Mouse (Mus musculus): ENCODE data around the gene Cd81.

DNA sequence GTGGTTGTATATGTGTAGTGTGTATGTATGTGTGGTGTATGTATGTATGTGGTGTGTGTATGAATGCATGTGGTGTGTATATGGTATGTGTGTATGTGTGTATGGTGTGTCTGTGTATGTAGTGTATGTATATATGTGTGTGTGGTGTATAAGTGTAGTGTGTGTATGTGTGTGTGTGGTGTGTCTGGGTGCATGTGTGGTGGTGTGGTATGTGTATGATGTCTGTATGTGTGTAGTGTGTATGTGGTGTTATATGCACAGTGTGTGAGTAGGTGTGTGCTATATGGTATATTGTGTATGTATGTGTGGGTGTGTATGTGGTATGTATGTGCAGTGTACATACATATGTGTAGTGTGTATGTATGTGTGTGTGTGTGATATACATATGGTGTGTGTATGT, 32.5 kb upstream of the Cd81 start:
- TF ChIP-seq POLR2A (IDR thresholded peaks at IDR 0.05; ENCODE audit: low read depth, low read length) = no peak
- no peak for TF ChIP-seq CTCF (IDR thresholded peaks at IDR 0.05; ENCODE audit: borderline replicate concordance, insufficient read depth, low read length)

Measured in embryonic fibroblast, embryonic 13.5 days (primary cell).